Mouse (Mus musculus): ENCODE data around the gene Mfap1a.
"Not testable (repeated sequence)": the region's sequence is repeated elsewhere in the genome, so short reads cannot be mapped to it uniquely, and the experiment has no call there.

Gene Mfap1a

DNA sequence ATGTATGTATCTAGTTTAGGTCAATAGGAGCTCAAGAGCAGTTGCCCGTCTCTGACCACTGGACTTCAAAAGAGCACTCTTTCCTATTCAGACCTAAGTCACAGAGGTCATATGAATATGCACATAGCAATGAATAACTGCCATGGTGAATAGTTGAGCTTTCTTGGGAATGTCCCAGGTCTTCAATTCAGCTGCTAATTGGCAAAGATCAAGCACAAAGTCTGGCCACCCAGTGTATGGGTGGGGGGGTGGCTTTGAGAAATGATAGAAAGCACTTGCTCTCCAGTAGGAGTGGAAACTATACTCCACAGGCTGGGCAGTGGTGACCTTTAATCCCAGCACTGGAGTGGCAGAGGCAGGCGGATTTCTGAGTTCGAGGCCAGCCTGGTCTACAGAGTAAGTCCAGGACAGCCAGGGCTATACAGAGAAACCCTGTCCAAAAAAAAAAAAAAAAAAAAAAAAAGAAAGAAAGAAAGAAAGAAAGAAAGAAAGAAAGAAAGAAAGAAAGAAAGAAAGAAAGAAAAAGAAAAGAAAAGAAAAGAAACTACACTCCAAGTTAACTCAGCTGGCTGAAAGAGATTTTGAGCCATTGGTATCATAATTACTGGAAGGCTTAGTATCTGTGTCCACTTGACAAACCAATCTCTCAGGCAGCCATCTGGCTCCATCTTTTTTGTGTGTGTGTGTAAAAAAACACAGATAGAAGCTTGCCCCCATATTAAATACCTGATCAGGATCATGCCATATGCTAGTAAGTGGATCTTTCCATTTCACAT, 28.8 kb downstream of the Mfap1a start:
- in situ Hi-C loops (cut with MboI, MseI), result no loop called here

DNA sequence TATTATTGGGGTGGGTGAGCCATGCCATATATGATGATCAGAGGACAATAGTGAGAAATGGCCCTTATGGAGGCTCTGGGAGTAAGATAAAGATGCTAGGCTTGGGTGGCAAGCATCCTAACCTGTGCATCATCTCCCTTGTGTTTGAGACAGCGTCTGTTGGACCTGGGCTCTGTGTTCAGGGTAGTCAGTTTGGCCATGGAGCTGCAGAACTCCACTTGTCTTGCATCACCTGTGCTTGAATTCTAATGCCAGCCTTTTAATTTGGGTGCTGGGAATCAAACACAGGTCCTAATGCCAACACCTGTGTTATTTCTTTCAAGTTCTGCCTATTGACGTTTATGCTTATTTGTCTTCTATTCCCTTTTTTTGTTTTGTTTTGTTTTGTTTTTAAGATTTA, 31.2 kb downstream of the Mfap1a start:
- in situ Hi-C loops (cut with MboI, MseI), result not testable (repeated sequence)

DNA sequence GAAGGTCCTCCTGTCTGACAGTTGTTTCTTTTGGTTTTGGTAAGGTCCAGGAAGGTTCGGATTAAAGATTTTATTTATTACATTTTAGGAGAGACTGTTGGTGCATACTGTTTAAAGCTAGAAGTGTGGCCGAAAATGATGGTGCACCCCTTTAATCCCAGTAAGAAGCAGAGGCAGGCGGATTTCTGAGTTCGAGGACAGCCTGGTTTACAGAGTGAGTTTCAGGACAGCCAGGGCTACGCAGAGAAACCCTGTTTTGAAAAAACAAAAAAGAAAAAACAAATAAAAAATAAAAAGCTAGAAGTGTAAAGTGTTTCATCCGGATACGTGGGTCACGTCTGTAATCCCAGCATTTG, 32.3 kb downstream of the Mfap1a start:
- in situ Hi-C loops (cut with MboI, MseI), result loop anchor here in 1 of 2 experiments (5.0 kb wide), 1 partner anchor 33 kb away; the partner anchor contains the start of genes Mfap1a and Wdr76

DNA sequence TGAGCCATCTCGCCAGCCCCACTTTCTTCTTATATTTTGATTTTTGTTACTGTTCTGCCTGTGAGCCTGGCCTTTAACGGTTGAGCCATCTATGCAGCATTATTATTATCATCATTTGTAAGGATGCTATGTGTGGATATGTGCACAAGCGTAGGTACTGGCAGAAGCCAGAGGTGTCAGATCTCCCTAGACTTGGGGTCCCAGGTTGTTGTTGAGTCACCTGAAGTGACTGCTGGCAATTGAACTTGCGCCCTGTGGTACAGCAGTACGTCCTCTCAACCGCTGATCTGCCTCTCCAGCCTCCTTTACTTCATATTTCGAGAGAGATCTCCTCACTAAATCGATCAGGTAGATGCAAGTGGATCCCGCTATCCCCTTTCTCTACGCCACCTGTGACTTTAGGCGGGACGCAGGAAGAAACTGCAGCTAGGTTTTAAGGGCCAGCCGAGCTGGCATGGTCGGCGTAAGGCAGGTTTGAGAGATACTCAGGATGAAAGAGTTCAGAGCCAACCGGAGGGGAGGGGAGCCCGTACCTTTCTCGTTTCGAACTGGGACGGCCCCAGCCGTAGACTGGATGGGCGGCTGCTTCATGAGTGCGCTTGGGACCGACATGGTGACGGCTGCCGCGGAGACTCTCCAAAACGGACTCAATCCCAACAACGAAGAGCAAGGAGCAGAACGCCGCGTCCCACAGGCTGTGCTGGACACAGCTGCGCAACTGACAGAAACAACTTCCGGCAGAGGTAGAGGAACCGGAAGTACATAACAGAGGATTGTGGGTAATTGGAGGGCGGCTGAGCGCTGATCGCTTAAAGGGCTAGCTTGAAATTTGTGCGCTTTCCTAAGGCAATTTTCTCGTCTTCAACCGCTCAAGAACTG, 32.9 kb downstream of the Mfap1a start, which contains the start of gene Mfap1b:
Gene Mfap1b (minus strand): TSS at position 767 of the 879 bp plus-strand sequence.
- in situ Hi-C loops (cut with MboI, MseI), result loop anchor here in 1 of 2 experiments (5.0 kb wide), 1 partner anchor 34 kb away; the partner anchor contains the start of genes Mfap1a and Wdr76

DNA sequence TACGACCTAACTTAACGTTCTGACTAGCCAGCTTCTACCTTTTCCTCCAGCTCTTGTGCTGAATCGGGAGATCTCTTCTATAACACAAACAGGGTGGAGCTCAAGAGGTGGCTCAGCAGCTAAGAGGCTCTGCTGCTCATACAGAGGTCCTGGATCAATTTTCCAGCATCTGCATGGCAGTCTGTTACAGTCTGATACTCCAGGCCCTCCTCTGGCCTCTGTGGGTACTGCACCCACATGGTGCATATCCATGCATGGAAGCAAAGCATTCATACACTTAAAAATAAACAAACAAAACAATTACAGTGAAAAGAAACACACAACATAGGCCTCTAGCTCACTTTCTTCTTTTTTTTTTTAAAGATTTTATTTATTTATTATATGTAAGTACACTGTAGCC, 33.7 kb downstream of the Mfap1a start:
- in situ Hi-C loops (cut with MboI, MseI), result loop anchor here in 1 of 2 experiments (5.0 kb wide), 1 partner anchor 35 kb away; the partner anchor contains the start of genes Mfap1a and Wdr76

DNA sequence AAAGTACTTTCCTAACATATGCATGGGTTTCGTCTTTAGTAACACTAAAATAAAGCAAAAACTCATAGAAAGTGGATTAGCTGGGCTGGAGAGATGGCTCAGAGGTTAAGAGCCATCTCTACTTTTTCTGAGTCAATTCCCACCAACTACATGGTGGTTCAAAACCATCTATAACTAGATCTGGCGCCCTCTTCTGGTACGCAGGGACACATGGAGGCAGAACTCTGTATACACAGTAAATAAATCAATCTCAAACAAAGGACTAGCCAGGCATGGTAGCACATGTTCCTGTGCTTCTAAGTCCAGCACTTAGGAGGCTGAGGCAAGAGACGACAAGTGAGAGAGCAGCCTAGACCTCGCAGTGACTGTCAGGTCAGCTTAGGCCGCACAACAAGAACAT, 37.5 kb downstream of the Mfap1a start:
- in situ Hi-C loops (cut with MboI, MseI), result not testable (repeated sequence)

DNA sequence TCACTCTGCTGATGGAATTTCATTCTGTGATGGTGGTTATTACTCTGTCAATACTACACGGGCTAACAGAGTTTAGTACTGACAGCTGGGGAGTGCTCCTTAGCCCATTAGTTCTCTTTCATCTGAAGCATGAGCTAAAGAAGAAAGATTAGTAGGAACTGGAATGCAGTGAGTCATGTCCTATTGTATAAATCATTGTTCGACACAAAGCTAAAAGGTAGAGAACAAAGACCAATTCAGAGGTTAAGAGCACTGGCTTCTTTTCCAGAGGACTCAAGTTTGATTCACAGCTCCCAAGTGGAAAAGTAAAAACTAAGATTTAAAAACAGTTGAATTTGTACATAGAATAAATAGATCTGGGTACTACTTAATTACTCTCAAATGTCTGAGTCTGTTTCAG, 46.4 kb downstream of the Mfap1a start:
- in situ Hi-C loops (cut with MboI, MseI), result no loop called here

DNA sequence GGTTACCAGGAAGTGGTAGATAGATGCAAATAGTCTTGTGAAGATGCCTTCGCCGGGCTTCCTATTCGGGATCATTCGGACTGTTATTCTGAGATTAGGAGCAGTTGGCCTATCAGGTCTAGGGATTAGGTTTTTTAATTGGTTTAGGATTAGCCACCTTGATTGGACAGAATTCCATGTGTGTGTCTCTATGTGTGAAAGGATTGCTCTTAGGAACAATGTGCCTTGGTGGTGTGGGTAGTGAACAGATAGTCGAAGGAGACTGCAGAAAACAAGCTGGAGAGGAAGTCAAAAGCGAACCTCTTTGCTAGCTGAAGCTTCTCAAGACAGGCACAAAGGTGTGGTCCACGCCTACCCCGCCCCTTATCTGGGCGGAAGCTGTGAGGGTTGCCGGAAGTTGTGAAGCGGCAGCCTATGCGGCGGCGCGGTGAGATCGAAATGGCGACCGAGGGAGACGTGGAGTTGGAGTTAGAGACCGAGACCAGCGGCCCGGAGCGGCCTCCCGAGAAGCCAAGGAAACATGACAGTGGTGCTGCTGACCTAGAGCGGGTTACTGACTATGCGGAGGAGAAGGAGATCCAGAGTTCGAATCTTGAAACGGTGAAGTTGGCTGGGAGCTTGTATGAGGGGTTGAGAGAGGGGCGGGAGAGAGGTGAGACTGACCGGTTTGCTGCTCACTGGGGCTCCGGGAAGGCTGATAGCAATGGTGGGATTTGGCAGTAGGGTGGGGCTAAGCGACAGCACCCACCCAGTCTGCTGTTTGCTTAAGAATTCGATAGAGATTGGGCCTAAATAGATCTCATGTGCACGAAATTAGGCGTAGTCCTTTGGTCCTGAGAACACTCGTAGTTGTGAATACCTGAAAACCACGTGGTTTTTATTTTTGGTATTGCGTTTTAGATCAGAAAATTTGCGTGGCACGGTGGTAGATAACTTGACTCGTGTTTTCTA, 49.5 kb downstream of the Mfap1a start, which contains the start of gene Serinc4:
Gene Serinc4 (minus strand): TSS at position 90 of the 951 bp plus-strand sequence.
- in situ Hi-C loops (cut with MboI, MseI), result loop anchor here in 1 of 2 experiments (5.0 kb wide), 1 partner anchor 40 kb away; no protein-coding TSS in a partner anchor

DNA sequence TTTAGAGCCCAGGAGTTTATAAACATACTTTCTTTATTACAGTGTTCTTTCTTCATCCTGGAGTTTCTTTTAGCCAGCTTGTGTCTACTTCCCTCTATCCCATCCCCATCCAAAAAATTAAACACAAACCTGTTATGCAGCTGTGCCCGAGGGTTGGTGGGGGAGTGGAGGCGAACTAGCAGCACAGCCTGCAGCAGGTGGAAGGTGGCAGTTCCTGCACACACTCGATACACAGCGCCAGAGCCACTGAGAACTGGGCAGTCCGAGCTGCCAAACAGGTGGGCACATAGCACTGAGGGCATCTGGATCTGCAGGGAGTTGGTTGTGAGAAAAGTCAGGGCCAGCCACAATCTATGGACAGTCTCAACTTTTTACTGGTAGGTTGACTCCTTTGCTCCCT, 50.9 kb downstream of the Mfap1a start:
- in situ Hi-C loops (cut with MboI, MseI), result loop anchor here in 1 of 2 experiments (5.0 kb wide), 1 partner anchor 42 kb away; no protein-coding TSS in a partner anchor

DNA sequence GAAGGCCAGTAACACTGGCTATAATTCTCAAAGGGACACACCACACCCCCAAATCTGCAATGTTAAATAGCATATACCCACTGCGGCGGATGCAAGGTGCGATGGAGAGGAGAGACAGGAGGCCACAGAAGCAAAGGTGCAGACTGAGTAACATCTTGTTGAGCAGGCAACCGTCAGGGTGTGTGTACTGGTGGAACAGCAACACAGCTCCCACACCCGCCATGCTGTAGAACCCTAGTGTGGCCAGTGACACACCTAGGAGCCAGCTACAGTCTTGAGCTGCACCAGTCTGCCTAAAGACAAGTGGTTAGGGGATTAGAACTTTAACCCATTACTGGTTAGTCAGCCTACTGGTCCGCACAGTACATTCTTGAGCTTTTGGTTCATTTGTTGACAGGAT, 52.5 kb downstream of the Mfap1a start:
- in situ Hi-C loops (cut with MboI, MseI), result no loop called here

DNA sequence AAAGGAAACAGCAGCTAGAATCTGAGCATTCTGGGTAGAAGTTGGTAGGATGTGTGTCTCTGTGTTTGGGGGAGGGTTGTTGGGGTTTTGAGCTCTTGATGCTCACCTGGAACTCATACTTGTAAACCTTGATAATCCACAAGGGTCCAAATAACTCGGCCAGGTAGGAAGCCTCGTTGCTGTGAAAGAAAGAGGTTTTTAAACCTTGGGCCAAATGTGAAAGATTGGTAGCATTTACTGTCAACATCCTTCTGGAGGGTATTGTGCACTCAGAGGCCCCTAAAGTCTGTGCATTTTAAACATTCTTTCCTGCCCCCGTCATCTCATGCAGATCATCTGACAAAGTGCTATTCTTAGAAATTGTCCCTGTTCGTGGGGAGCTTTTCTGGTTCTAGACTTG, 53.5 kb downstream of the Mfap1a start, which contains the start of gene Hypk:
Gene Hypk (plus strand): TSS at position 301 of the 400 bp plus-strand sequence.
- in situ Hi-C loops (cut with MboI, MseI), result no loop called here

DNA sequence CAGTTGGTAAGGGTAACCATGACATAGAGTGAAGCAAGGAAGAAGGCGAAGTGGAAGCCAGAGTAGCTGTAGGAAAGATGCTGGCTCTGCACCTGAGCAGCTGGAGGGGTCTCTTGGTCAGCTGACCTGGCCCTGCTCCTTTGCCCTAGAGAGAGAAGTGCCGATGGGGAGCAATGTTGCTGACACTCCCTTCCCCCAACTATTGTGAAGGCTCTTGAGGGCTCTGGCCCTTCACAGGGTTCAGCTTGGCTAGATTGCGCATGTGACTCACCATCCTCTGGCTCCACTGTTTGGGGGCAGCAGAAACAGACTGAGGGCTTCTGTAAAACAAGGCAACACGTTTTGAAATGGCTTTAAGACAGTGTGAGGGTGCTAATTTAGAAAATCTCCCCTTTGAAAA, 54.1 kb downstream of the Mfap1a start:
- in situ Hi-C loops (cut with MboI, MseI), result no loop called here

DNA sequence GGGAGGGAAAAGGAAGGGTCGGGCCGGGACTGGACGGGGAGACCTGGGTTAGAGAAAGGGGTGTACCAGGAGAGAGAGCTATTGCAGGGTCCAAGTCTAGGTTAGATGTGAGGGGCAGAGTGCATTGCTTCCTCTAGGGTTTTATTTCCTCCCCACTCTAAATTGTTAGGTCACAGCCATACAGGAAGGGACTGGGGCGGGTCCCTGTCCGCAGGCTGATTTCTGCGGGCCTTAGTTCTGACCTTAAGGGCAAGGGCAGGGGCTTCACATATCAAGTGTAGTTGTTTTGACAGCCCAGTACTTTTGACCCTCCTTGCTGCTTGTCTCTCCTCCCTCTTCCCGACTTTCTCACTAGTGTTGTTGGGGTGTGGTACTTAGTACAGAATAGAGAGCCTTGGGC, 56.4 kb downstream of the Mfap1a start:
- in situ Hi-C loops (cut with MboI, MseI), result no loop called here

DNA sequence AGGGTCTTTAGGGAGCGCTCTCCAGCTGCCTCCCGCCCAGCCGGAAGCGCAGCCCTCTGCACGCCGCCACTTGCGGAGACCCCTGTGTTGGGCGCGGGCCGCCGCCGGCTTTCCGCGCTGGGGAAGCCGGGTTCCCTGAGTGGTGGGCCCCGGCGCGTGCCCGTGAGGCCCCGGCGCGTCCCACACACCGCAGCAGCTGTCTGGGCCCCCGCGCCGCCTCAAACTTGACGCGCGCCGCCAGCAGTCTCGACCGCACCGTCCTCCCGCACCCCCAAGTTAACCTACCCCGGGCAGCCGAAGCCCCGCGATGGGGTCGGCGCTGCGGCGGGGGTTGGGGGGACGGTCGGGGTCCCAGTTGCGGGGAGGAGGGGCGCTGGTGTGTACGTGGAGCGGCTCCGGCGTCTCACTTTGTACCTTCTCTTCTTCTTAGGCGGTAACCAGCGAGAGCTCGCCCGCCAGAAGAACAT, 56.9 kb downstream of the Mfap1a start:
- in situ Hi-C loops (cut with MboI, MseI), result no loop called here

DNA sequence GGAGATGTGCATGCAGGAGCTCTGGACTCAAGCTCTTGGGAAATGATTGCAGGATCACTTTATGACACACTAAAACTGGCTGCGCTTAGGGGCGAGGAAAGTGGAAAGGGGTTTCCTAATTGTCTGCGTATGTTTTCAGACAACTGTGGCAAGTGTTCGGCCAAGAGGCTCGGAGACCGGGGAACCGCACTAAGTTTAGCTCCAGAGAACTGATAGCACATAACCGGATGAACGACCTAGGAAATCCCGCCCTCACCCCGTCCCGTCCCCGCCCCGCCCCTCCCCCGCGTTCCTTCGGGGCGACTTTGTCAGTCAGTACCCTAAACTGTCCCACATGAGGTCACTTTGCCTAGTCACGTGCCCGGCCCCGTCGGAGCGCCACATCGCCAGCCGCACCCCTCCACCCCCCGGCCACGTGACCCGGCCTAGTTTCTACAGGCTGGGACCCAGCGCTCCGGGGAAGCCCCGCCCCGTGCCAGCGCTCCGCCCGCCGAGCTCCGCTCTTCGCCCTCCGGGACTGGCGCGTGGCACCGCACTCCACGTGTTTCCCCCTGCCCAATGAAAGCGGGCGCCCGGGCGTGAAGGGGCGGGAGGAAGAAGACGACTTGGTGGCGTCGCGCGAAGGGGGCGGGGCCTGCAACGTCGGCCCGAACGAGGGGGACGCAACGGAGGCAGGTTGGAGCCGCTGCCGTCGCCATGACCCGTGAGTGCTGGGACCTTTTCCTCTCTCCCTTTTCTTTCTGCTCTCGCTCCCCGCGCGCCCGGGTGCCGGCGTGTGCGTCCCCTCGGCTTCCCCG, 57.5 kb downstream of the Mfap1a start, which contains the start of gene Serf2:
Gene Serf2 (plus strand): TSS at position 457 of the 797 bp plus-strand sequence.
- in situ Hi-C loops (cut with MboI, MseI), result no loop called here

DNA sequence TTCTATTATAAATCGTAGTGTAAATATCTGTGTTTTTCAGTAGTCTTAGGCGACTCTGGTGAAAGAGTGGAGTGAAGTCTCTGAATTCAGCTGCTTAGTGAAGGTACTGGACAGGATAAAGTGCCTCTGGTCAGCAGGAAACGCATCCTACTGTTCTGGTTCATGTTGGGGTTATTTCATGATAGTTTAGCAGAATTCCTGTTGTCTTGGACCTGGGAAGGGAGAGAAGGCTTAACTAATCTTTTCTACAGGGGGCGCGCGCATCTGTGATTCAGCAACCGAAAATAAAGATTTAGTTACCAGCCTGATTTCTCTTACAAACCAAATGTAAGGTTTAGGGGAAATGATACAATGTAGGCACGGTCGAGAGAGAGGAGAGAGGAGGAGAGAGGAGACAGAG, 58.3 kb downstream of the Mfap1a start:
- in situ Hi-C loops (cut with MboI, MseI), result no loop called here

DNA sequence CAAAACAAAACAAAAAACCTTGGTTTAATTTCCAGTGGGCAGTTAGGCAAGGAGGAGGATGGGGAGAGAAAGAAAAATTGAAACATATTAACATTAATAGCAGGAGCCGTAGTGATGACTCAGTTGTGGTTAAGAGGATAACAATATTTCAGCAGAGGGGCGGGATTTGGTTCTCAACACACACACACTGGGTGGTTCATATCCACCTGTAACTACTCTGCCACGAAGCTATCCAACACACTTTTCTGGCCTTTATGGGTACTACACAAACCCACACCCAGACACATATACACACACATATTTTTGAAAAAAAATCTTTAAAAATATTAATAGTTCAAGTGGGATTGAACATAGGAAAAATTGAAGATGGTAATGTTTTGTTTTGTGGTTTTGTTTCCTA, 59.5 kb downstream of the Mfap1a start:
- in situ Hi-C loops (cut with MboI, MseI), result no loop called here

DNA sequence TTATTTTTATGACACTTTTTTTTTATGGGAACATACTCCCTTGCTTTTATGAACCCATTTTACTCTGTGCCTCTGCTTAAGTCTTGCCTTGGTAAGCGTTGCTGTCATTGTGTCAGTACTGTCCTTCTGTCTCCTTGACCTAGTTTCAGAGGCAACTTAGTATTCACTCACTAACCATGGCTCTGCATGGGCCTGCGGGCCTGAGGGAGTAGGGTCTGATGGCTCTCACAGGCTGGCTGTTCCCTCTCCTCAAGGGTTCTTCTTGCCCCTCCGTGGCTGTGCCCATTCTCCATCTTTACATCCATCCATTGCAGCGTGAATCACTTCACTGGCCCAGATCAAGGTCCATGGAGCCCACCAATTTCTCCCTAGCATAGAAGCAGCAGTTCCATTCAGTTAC, 60.0 kb downstream of the Mfap1a start:
- in situ Hi-C loops (cut with MboI, MseI), result no loop called here

DNA sequence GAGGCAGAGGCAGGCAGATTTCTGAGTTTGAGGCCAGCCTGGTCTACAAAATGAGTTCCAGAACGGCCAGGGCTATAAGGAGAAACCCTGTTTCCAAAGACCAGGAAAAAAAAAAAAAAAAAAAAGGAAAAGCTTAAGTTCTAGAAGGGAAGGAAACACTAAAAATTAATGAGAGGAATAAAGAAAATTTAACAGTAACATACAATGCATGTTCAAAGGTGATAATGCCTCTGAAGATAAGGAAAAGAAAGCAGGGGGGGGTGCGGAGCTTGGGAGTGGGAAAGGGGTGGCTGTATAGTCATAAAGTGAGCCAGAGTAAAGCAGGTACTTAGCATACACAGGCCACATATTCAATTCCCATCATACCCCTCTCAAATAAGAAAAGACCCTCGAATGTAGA, 61.3 kb downstream of the Mfap1a start:
- in situ Hi-C loops (cut with MboI, MseI), result no loop called here

DNA sequence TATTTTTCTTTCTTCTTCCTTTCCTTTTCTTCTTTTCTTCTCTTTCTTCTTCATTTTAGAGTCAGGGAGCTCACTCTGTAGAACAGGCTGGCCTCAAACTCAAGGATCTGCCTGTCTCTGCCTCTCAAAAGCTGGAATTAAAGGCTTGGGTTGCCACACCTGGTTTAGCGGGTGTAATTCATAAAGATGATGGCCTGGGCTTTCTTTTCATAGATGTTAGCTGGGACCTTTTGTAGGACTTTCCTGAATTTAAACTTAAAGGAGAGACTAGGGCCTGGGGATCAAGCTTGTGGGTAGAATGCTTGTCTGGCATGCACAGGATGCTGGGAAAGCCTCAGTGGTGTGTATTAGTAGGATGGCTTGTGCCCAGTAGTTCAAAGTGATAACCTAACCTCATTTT, 62.3 kb downstream of the Mfap1a start, which contains the start of gene Ell3:
Gene Ell3 (minus strand): TSS at position 101 of the 400 bp plus-strand sequence.
- in situ Hi-C loops (cut with MboI, MseI), result loop anchor here in 1 of 2 experiments (5.0 kb wide), 1 partner anchor 37 kb away; no protein-coding TSS in a partner anchor

All from T-helper 17 cell (primary cell).